Mouse (Mus musculus) kidney, adult 18-20 months (tissue): ENCODE results near the gene Olfr43.

ENCODE experiments used
- DNase-seq: peaks from one replicate; pipeline ENCODE4 v3.0.0; 2021

Olfr43 gene

GRCm38 (mm10) chr11:74211279-74211678 lies at the start of gene Olfr43:
TSS of gene Olfr43 (minus strand) at chr11:74211379.
- no peak for DNase-seq

DNA sequence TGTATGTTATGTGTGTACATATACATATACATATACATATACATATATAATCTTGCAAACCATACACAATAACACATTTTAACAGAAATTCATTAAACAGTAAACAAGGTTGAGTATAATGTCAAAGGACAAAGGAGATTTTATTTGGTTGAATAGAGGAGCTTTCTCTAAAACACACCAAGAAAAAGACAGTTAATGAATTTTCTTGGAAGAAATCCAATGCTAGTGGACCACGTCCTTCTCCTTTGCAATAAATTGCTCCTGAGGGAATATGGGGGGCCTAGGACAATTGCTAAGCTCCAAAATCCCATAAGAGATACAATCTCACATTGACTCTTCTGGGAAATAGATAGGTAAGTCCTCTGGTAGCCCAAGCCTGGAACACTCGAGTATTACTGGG lies 48.3 kb upstream of the Olfr43 start, which contains the start of gene Olfr406:
Olfr406 (plus strand) TSS at position 301 of the 400 bp plus-strand sequence.
- DNase-seq = no peak

- DNase-seq = no peak
These were observed 30.0 kb upstream of the Olfr43 start for GRCm38 (mm10) chr11:74241201-74241600.

- DNase-seq = no peak
These were observed 25.2 kb downstream of the Olfr43 start, which contains the start of gene Olfr403 for GRCm38 (mm10) chr11:74185949-74186348. TSS of gene Olfr403 (plus strand) at chr11:74186249.

GRCm38 (mm10) chr11:74183745-74184144 lies 27.4 kb downstream of the Olfr43 start:
- DNase-seq = no peak

DNA sequence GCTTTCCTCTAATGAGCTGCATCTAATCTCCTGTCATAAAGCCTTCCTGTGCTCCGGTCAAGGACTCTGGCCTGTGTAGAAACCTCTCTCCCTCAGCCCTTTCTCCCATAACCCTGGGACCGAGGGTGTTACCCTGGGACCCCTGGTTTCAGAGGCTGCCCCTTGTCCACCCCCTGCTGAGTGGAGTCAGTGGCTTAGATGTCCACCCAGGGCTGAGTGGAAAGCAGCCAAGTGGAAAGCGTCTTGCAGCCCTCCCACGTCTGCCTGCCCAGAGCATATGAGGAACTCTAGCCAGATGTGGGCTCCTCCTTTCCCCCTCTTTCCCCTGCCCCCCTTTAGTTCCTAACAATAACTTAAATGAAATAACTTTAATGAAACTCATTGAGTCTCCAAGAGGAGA lies 28.0 kb downstream of the Olfr43 start:
- no peak for DNase-seq

DNA sequence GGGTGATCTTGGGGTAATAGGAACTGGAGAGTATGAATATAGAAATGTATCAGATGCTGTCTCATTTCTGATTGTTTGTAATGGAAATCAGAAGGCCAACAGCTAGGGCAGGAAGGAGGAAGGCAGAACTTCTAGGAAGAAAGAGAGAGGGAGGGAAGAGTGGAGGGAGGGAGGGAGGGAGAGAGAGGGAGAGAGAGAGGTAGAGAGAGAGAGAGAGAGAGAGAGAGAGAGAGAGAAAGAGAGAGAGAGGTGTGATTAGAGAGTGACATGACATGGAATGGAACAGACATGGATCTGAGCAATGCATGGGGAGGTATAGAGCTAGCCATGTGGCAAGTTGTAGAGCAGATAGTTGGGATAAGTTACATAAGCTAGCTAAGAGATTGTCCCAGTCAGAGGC lies 42.4 kb downstream of the Olfr43 start:
- DNase-seq = no peak
